In genomic region chr4:141430997-141431396, GRCm38 (mm10) we compare ENCODE assay signal across 8 mouse cellular contexts. TPM values are rescaled to one million over a fixed set of nuclear protein-coding genes. Genes with fewer than 3 reads are reported as not detected.
DNase-seq lines count a peak whose midpoint lies in the region; ATAC-seq and TF ChIP-seq lines count a peak whose summit lies in the region.

No protein-coding gene starts in this region.

- H3K4me1 ChIP-seq in hindbrain, embryonic 14.5 days (replicated peaks; ENCODE audit: control insufficient read depth, insufficient read depth, low read length) = no peaks in the 10 kb centered on the region; the same call in 1 of the 2 replicates
- H3K4me1 ChIP-seq in hindbrain, embryonic 13.5 days (replicated peaks) = peaks cover 5% of the 10 kb centered on the region
- peaks cover 3 to 15% of the 10 kb centered on the region in 2 experiments; a peak in 3 of 4 replicates for H3K4me1 ChIP-seq in CH12.LX (ENCODE audit: control insufficient read depth in 1 of 2, insufficient read depth in 2 of 2)

- H3K9me3 ChIP-seq in hindbrain, embryonic 14.5 days (ENCODE audit: control insufficient read depth, low read length) = no peaks in the 10 kb centered on the region
- no peaks in the 10 kb centered on the region for H3K9me3 ChIP-seq in hindbrain, embryonic 13.5 days
- H3K9me3 ChIP-seq in CH12.LX (replicated peaks; ENCODE audit: low read length) = no peaks in the 10 kb centered on the region

- no peak for TF ChIP-seq POLR2A in CH12.LX (IDR thresholded peaks at IDR 0.05; ENCODE audit: low read depth, low read length)

- in situ Hi-C loops in CH12.LX (cut with MboI; ENCODE audit: low pct_ligation_motif_present, low pct_unique_long_range_greater_than_20kb, low sequenced_read_pairs) = no loop called here

- peak; percentile 92 to 94 for TF ChIP-seq CTCF in CH12.LX (conservative IDR thresholded peaks at IDR 0.05 in 1 of 2, IDR thresholded peaks at IDR 0.05 in 1 of 2; ENCODE audit: low read depth in 2 of 2, low read length in 2 of 2)

- no peaks in the 10 kb centered on the region for H3K36me3 ChIP-seq in hindbrain, embryonic 14.5 days (replicated peaks; ENCODE audit: control insufficient read depth, insufficient read depth)
- no peaks in the 10 kb centered on the region for H3K36me3 ChIP-seq in hindbrain, embryonic 13.5 days
- H3K36me3 ChIP-seq in CH12.LX (replicated peaks in 1 of 2; ENCODE audit: control insufficient read depth in 1 of 2, insufficient read depth in 1 of 2, low read length in 1 of 2) = no peaks in the 10 kb centered on the region

- H3K27ac ChIP-seq in hindbrain, embryonic 14.5 days = no peak overlapping the region
- H3K27ac ChIP-seq in hindbrain, embryonic 13.5 days = no peak overlapping the region
- H3K27ac ChIP-seq in CH12.LX (ENCODE audit: insufficient read depth, low read depth) = no peak overlapping the region

- H3K4me2 ChIP-seq in hindbrain, embryonic 14.5 days (replicated peaks) = no peak overlapping the region
- H3K4me2 ChIP-seq in hindbrain, embryonic 13.5 days = no peak overlapping the region
- no peak overlapping the region for H3K4me2 ChIP-seq in CH12.LX (ENCODE audit: insufficient read depth, low read depth, poor library complexity, severe bottlenecking)

- DNase-seq in hindbrain, embryonic 14.5 days (ENCODE audit: low spot score) = peak; percentile 61
- DNase-seq in CH12.LX (ENCODE audit: extremely low read depth) = peak; percentile 62
- peak; percentile 51 for DNase-seq in c-Kit-positive CD71-positive TER-119-positive erythroid progenitor cells, embryonic 14.5 days (ENCODE audit: low spot score)
- peak; percentile 62 to 63 for DNase-seq in gastrocnemius, adult 8-10 months (ENCODE audit: low spot score in 2 of 2)
- DNase-seq in large intestine, adult 2 months (ENCODE audit: low read depth, low spot score) = peak; percentile 46
- peak; percentile 34 to 76 for DNase-seq in thymus, postnatal 10 days (ENCODE audit: low spot score in 2 of 2)

- peak; percentile 94 for TF ChIP-seq RAD21 in CH12.LX (IDR thresholded peaks at IDR 0.05; ENCODE audit: low read depth, low read length)

- no peak overlapping the region for H3K4me3 ChIP-seq in hindbrain, embryonic 14.5 days (replicated peaks; ENCODE audit: low read length)
- no peak overlapping the region for H3K4me3 ChIP-seq in hindbrain, embryonic 13.5 days
- no peak overlapping the region for H3K4me3 ChIP-seq in CH12.LX (replicated peaks in 1 of 3; ENCODE audit: low read depth in 2 of 3, low read length in 2 of 3, poor library complexity in 1 of 3)

- no peak for TF ChIP-seq EP300 in CH12.LX (IDR thresholded peaks at IDR 0.05; ENCODE audit: low read length)

- no peaks in the 10 kb centered on the region for H3K27me3 ChIP-seq in hindbrain, embryonic 14.5 days (ENCODE audit: control insufficient read depth, insufficient read depth, low read length)
- H3K27me3 ChIP-seq in hindbrain, embryonic 13.5 days = peaks cover 15% of the 10 kb centered on the region
- H3K27me3 ChIP-seq in CH12.LX (replicated peaks) = peaks cover 1% of the 10 kb centered on the region

- no peak overlapping the region for H3K9ac ChIP-seq in hindbrain, embryonic 14.5 days
- H3K9ac ChIP-seq in hindbrain, embryonic 13.5 days = no peak overlapping the region
- no peak overlapping the region for H3K9ac ChIP-seq in CH12.LX (ENCODE audit: insufficient read depth, low read depth)

- dilution Hi-C loops in CH12.LX (cut with MboI; ENCODE audit: extremely low pct_ligation_motif_present, extremely low pct_unique_long_range_greater_than_20kb, low sequenced_read_pairs) = no loop called here

- ATAC-seq in hindbrain, embryonic 14.5 days (ENCODE audit: low FRiP score) = no peak
- no peak for ATAC-seq in hindbrain, embryonic 13.5 days (ENCODE audit: low FRiP score)
- ATAC-seq in monocyte, adult 5-6 weeks (replicated peaks; ENCODE audit: insufficient number of reproducible peaks, low FRiP score, low TSS enrichment, poor library complexity, severe bottlenecking) = peak; percentile 94

- WGBS in hindbrain, embryonic 14.5 days = 48% methylated on average over 9 of the region's 9 CpGs
- WGBS in hindbrain, embryonic 13.5 days = 49% methylated on average over 9 of the region's 9 CpGs
- WGBS in large intestine, adult 2 months = 35% methylated on average over 9 of the region's 9 CpGs

- H3K79me2 ChIP-seq in CH12.LX (replicated peaks; ENCODE audit: control insufficient read depth, extremely low read depth, insufficient read depth, poor library complexity, severe bottlenecking) = no peaks in the 10 kb centered on the region

TF ChIP-seq in CH12.LX, 34 proteins besides CTCF, POLR2A, EP300 and RAD21:
- TF ChIP-seq MXI1 (IDR thresholded peaks at IDR 0.05; ENCODE audit: low read depth, low read length) = no peak
- peak; percentile 25; the same call in 1 of the 2 replicates for TF ChIP-seq NELFE (IDR thresholded peaks at IDR 0.05; ENCODE audit: low read depth, low read length)
- no peak for TF ChIP-seq USF1 (IDR thresholded peaks at IDR 0.05; ENCODE audit: low read depth, low read length)
- peak; percentile 30; the same call in 1 of the 2 replicates for TF ChIP-seq TCF12 (IDR thresholded peaks at IDR 0.05; ENCODE audit: low read depth, low read length)
- no peak for TF ChIP-seq PAX5 (IDR thresholded peaks at IDR 0.05; ENCODE audit: low read length)
- peak; percentile 31 for TF ChIP-seq ZC3H11A (IDR thresholded peaks at IDR 0.05; ENCODE audit: low read depth, low read length)
- TF ChIP-seq IRF4 (IDR thresholded peaks at IDR 0.05; ENCODE audit: low read depth, low read length) = 0 out of 2 replicates have a peak, but pooled peaks have one; percentile 22
- no peak for TF ChIP-seq MAFK (IDR thresholded peaks at IDR 0.05; ENCODE audit: insufficient replicate concordance, low read length)
- no peak for TF ChIP-seq CHD2 (IDR thresholded peaks at IDR 0.05; ENCODE audit: low read length)
- TF ChIP-seq ZMIZ1 (IDR thresholded peaks at IDR 0.05; ENCODE audit: low read depth, low read length) = no peak
- peak; percentile 83 for TF ChIP-seq SMC3 (IDR thresholded peaks at IDR 0.05; ENCODE audit: low read depth, low read length)

RNA-seq across cellular contexts. Expression of gene Srarp, which starts 4.9 kb away (rescaled TPM):
- 0.29 TPM in 1 of 2 replicates, not detected in the other for polyA plus RNA-seq in hindbrain, embryonic 14.5 days (2014; fragmentation: Nextera tagmentation; extraction: Ambion mirVana)
- polyA plus RNA-seq in hindbrain, embryonic 13.5 days (2015; fragmentation: Nextera tagmentation; extraction: Ambion mirVana) = not detected in 2 replicates
- not detected in 2 replicates for total RNA-seq in CH12.LX (2012; rRNA removed)
- total RNA-seq in CH12.LX (2014; rRNA removed) = not detected in 2 replicates
- not detected in 2 replicates for polyA plus RNA-seq in CH12.LX (2012; ENCODE audit: insufficient read length, low read depth)
- under 1 TPM in 3 of 4 experiments, not detected in 1; 0.32 to 0.54 (median 0.36) TPM for total RNA-seq in gastrocnemius, adult 8-10 months (2022)
- polyA plus RNA-seq in large intestine, adult 2 months (2012; rRNA removed) = 0.12 and 0.55 TPM in 2 replicates
- not detected in 3 replicates for total RNA-seq in monocyte, adult 5-6 weeks (2017)

RNA-seq across cellular contexts. Expression of gene Hspb7, which starts 10.4 kb away (rescaled TPM):
- 0.16 TPM in 1 of 2 replicates, not detected in the other for polyA plus RNA-seq in hindbrain, embryonic 14.5 days (2014; fragmentation: Nextera tagmentation; extraction: Ambion mirVana)
- 0.06 and 0.08 TPM in 2 replicates for polyA plus RNA-seq in hindbrain, embryonic 13.5 days (2015; fragmentation: Nextera tagmentation; extraction: Ambion mirVana)
- total RNA-seq in CH12.LX (2012; rRNA removed) = 0.04 TPM in 1 of 2 replicates, not detected in the other
- not detected in 2 replicates for total RNA-seq in CH12.LX (2014; rRNA removed)
- polyA plus RNA-seq in CH12.LX (2012; ENCODE audit: insufficient read length, low read depth) = not detected in 2 replicates
- 100 to 1,000 TPM; 243 to 314 (median 275) TPM for total RNA-seq in gastrocnemius, adult 8-10 months (2022)
- 10.3 and 11.3 TPM in 2 replicates for polyA plus RNA-seq in large intestine, adult 2 months (2012; rRNA removed)
- total RNA-seq in monocyte, adult 5-6 weeks (2017) = 0.64 TPM in 1 of 3 replicates, not detected in the others

RNA-seq across cellular contexts. Expression of gene Zbtb17, which starts 13.5 kb away (rescaled TPM):
- polyA plus RNA-seq in hindbrain, embryonic 14.5 days (2014; fragmentation: Nextera tagmentation; extraction: Ambion mirVana) = 29.5 and 30.7 TPM in 2 replicates
- 50.0 and 50.3 TPM in 2 replicates for polyA plus RNA-seq in hindbrain, embryonic 13.5 days (2015; fragmentation: Nextera tagmentation; extraction: Ambion mirVana)
- total RNA-seq in CH12.LX (2012; rRNA removed) = 45.3 and 47.6 TPM in 2 replicates
- 20.4 and 21.4 TPM in 2 replicates for total RNA-seq in CH12.LX (2014; rRNA removed)
- polyA plus RNA-seq in CH12.LX (2012; ENCODE audit: insufficient read length, low read depth) = 49.7 and 51.2 TPM in 2 replicates
- 10 to 100 TPM; 30.2 to 38.3 (median 33.0) TPM for total RNA-seq in gastrocnemius, adult 8-10 months (2022)
- polyA plus RNA-seq in large intestine, adult 2 months (2012; rRNA removed) = 31.9 and 33.2 TPM in 2 replicates
- total RNA-seq in monocyte, adult 5-6 weeks (2017) = 21.7 to 33.8 TPM (median 27.3 TPM) in 3 replicates

RNA-seq across cellular contexts. Expression of gene Clcnkb, which starts 15.2 kb away (rescaled TPM):
- not detected in 2 replicates for polyA plus RNA-seq in hindbrain, embryonic 14.5 days (2014; fragmentation: Nextera tagmentation; extraction: Ambion mirVana)
- not detected in 2 replicates for polyA plus RNA-seq in hindbrain, embryonic 13.5 days (2015; fragmentation: Nextera tagmentation; extraction: Ambion mirVana)
- total RNA-seq in CH12.LX (2012; rRNA removed) (0.51 and 1.1 TPM in 2 replicates), CH12.LX (2014; rRNA removed) (0.08 TPM in 2 replicates)
- polyA plus RNA-seq in CH12.LX (2012; ENCODE audit: insufficient read length, low read depth) = 0.24 and 0.42 TPM in 2 replicates
- total RNA-seq in gastrocnemius, adult 8-10 months (2022) = under 1 TPM in 2 of 4 experiments, not detected in 2; 0.11 to 0.58 TPM
- polyA plus RNA-seq in large intestine, adult 2 months (2012; rRNA removed) = not detected in 2 replicates
- total RNA-seq in monocyte, adult 5-6 weeks (2017) = not detected in 3 replicates

RNA-seq across cellular contexts. Expression of gene Clcnka, which starts 32.5 kb away (rescaled TPM):
- 0.20 and 0.56 TPM in 2 replicates for polyA plus RNA-seq in hindbrain, embryonic 14.5 days (2014; fragmentation: Nextera tagmentation; extraction: Ambion mirVana)
- polyA plus RNA-seq in hindbrain, embryonic 13.5 days (2015; fragmentation: Nextera tagmentation; extraction: Ambion mirVana) = 0.16 and 0.21 TPM in 2 replicates
- total RNA-seq in CH12.LX (2012; rRNA removed) (not detected in 2 replicates), CH12.LX (2014; rRNA removed) (not detected in 2 replicates)
- not detected in 2 replicates for polyA plus RNA-seq in CH12.LX (2012; ENCODE audit: insufficient read length, low read depth)
- not detected for total RNA-seq in gastrocnemius, adult 8-10 months (2022)
- not detected in 2 replicates for polyA plus RNA-seq in large intestine, adult 2 months (2012; rRNA removed)
- total RNA-seq in monocyte, adult 5-6 weeks (2017) = not detected in 3 replicates
